Mouse (Mus musculus): Measurements from ENCODE around the gene Cadps2. TPM values are rescaled to one million over a fixed set of nuclear protein-coding genes. Genes with fewer than 3 reads are reported as not detected.

The Cadps2 gene
- total and polyA plus RNA-seq, 3 experiments = not detected

GRCm38 (mm10) chr6:23272979-23273378 lies 566.2 kb downstream of the Cadps2 start:
- H3K79me2 ChIP-seq (replicated peaks; ENCODE audit: control insufficient read depth, extremely low read depth, insufficient read depth, poor library complexity, severe bottlenecking) = no peaks in the 10 kb centered on the region
- no peak overlapping the region for H3K9ac ChIP-seq (ENCODE audit: insufficient read depth, low read depth)
- no peaks in the 10 kb centered on the region for H3K27me3 ChIP-seq (replicated peaks)
- H3K27ac ChIP-seq (ENCODE audit: insufficient read depth, low read depth) = no peak overlapping the region
- no peaks in the 10 kb centered on the region for H3K4me1 ChIP-seq (ENCODE audit: control insufficient read depth in 1 of 2, insufficient read depth in 2 of 2)
- H3K9me3 ChIP-seq (replicated peaks; ENCODE audit: low read length) = no peaks in the 10 kb centered on the region
- dilution Hi-C loops (cut with MboI; ENCODE audit: extremely low pct_ligation_motif_present, extremely low pct_unique_long_range_greater_than_20kb, low sequenced_read_pairs) (no loop called here), in situ Hi-C loops (cut with MboI; ENCODE audit: low pct_ligation_motif_present, low pct_unique_long_range_greater_than_20kb, low sequenced_read_pairs) (no loop called here)
- H3K36me3 ChIP-seq (replicated peaks in 1 of 2; ENCODE audit: control insufficient read depth in 1 of 2, insufficient read depth in 1 of 2, low read length in 1 of 2) = no peaks in the 10 kb centered on the region
- no peak overlapping the region for H3K4me3 ChIP-seq (replicated peaks in 1 of 3; ENCODE audit: low read depth in 2 of 3, low read length in 2 of 3, poor library complexity in 1 of 3)
- DNase-seq (ENCODE audit: extremely low read depth) = no peak
- TF ChIP-seq EP300 (IDR thresholded peaks at IDR 0.05; ENCODE audit: low read length) = no peak
- no peak for TF ChIP-seq MXI1 (IDR thresholded peaks at IDR 0.05; ENCODE audit: low read depth, low read length)
- TF ChIP-seq MAX (IDR thresholded peaks at IDR 0.05; ENCODE audit: low read length) = no peak
- no peak for TF ChIP-seq PAX5 (IDR thresholded peaks at IDR 0.05; ENCODE audit: low read length)
- no peak for TF ChIP-seq ZMIZ1 (IDR thresholded peaks at IDR 0.05; ENCODE audit: low read depth, low read length)
- no peak for TF ChIP-seq CHD1 (IDR thresholded peaks at IDR 0.05; ENCODE audit: low read depth, low read length)
- no peak for TF ChIP-seq MEF2A (IDR thresholded peaks at IDR 0.05; ENCODE audit: borderline replicate concordance, low read depth, low read length)
- no peak for TF ChIP-seq HCFC1 (IDR thresholded peaks at IDR 0.05; ENCODE audit: low read depth, low read length)
- TF ChIP-seq USF2 (conservative IDR thresholded peaks at IDR 0.05; ENCODE audit: low read depth, low read length) = no peak
- H3K4me2 ChIP-seq (ENCODE audit: insufficient read depth, low read depth, poor library complexity, severe bottlenecking) = no peak overlapping the region

GRCm38 (mm10) chr6:23272542-23272941 lies 566.7 kb downstream of the Cadps2 start:
- no peaks in the 10 kb centered on the region for H3K27me3 ChIP-seq (replicated peaks)
- in situ Hi-C loops (cut with MboI; ENCODE audit: low pct_ligation_motif_present, low pct_unique_long_range_greater_than_20kb, low sequenced_read_pairs) (no loop called here), dilution Hi-C loops (cut with MboI; ENCODE audit: extremely low pct_ligation_motif_present, extremely low pct_unique_long_range_greater_than_20kb, low sequenced_read_pairs) (no loop called here)
- no peak for DNase-seq (ENCODE audit: extremely low read depth)
- H3K4me3 ChIP-seq (replicated peaks in 1 of 3; ENCODE audit: low read depth in 2 of 3, low read length in 2 of 3, poor library complexity in 1 of 3) = no peak overlapping the region
- no peak overlapping the region for H3K9ac ChIP-seq (ENCODE audit: insufficient read depth, low read depth)
- H3K27ac ChIP-seq (ENCODE audit: insufficient read depth, low read depth) = no peak overlapping the region
- TF ChIP-seq PAX5 (IDR thresholded peaks at IDR 0.05; ENCODE audit: low read length) = no peak
- no peak for TF ChIP-seq MXI1 (IDR thresholded peaks at IDR 0.05; ENCODE audit: low read depth, low read length)
- no peak for TF ChIP-seq MAZ (IDR thresholded peaks at IDR 0.05; ENCODE audit: low read depth, low read length)
- TF ChIP-seq RAD21 (IDR thresholded peaks at IDR 0.05; ENCODE audit: low read depth, low read length) = no peak
- no peak for TF ChIP-seq IRF4 (IDR thresholded peaks at IDR 0.05; ENCODE audit: low read depth, low read length)
- TF ChIP-seq MYC (IDR thresholded peaks at IDR 0.05; ENCODE audit: low read depth, low read length) = no peak
- no peak for TF ChIP-seq POLR2A (IDR thresholded peaks at IDR 0.05; ENCODE audit: low read depth, low read length)
- no peak for TF ChIP-seq ELF1 (IDR thresholded peaks at IDR 0.05; ENCODE audit: low read depth, low read length)
- no peak for TF ChIP-seq ETS1 (conservative IDR thresholded peaks at IDR 0.05; ENCODE audit: low read depth, low read length)
- no peak for TF ChIP-seq GABPA (IDR thresholded peaks at IDR 0.05; ENCODE audit: insufficient replicate concordance, low read depth, low read length)
- no peak for TF ChIP-seq BHLHE40 (IDR thresholded peaks at IDR 0.05; ENCODE audit: low read depth, low read length)
- no peak for TF ChIP-seq E2F4 (IDR thresholded peaks at IDR 0.05; ENCODE audit: insufficient replicate concordance, low read depth, low read length)
- no peak for TF ChIP-seq USF2 (conservative IDR thresholded peaks at IDR 0.05; ENCODE audit: low read depth, low read length)
- no peak for TF ChIP-seq CHD2 (IDR thresholded peaks at IDR 0.05; ENCODE audit: low read length)
- no peak for TF ChIP-seq NRF1 (IDR thresholded peaks at IDR 0.05; ENCODE audit: low read depth, low read length)
- no peak for TF ChIP-seq SIN3A (IDR thresholded peaks at IDR 0.05; ENCODE audit: low read length)
- TF ChIP-seq JUND (conservative IDR thresholded peaks at IDR 0.05; ENCODE audit: low read depth, low read length) = no peak
- no peak for TF ChIP-seq SMC3 (IDR thresholded peaks at IDR 0.05; ENCODE audit: low read depth, low read length)
- no peaks in the 10 kb centered on the region for H3K9me3 ChIP-seq (replicated peaks; ENCODE audit: low read length)
- no peak overlapping the region for H3K4me2 ChIP-seq (ENCODE audit: insufficient read depth, low read depth, poor library complexity, severe bottlenecking)
- no peaks in the 10 kb centered on the region for H3K4me1 ChIP-seq (ENCODE audit: control insufficient read depth in 1 of 2, insufficient read depth in 2 of 2)
- no peaks in the 10 kb centered on the region for H3K79me2 ChIP-seq (replicated peaks; ENCODE audit: control insufficient read depth, extremely low read depth, insufficient read depth, poor library complexity, severe bottlenecking)
- no peaks in the 10 kb centered on the region for H3K36me3 ChIP-seq (replicated peaks in 1 of 2; ENCODE audit: control insufficient read depth in 1 of 2, insufficient read depth in 1 of 2, low read length in 1 of 2)

Data from CH12.LX (cell line).